Mouse (Mus musculus) left cerebral cortex, postnatal 25 days (tissue): ENCODE measurements around the gene Slco1b2. TPM values are rescaled to one million over a fixed set of nuclear protein-coding genes. Genes with fewer than 3 reads are reported as not detected.
"Not testable (repeated sequence)": the region's sequence is repeated elsewhere in the genome, so short reads cannot be mapped to it uniquely, and the experiment has no call there.

Experiments
- DNase-seq, 2 experiments: peaks; one replicate each; pipeline ENCODE4 v3.0.0; 2022; ENCODE audit warnings: low spot score in 2 of 2, mixed read lengths in 1 of 2
- intact Hi-C: fragments of 180-260 bp; cut with DNase I; formaldehyde crosslinking; loops from one replicate; pipeline ENCODE4 v1.15.1; 2025
- total RNA-seq, 2 experiments: library from RNA; stranded (reverse); gene quantifications; 2 replicates each; pipeline ENCODE4 v1.2.3; 2021

The Slco1b2 gene
- total RNA-seq = under 1 TPM; 0.32 to 0.39 TPM

- DNase-seq = no peak
- intact Hi-C loops = no loop called here
Observed at GRCm38 (mm10) chr6:141629291-141629690, at the start of gene Slco1b2. Slco1b2 (plus strand) TSS chr6:141629518.

- no peak for DNase-seq
- intact Hi-C loops = no loop called here
Observed at GRCm38 (mm10) chr6:141584791-141585403, 44.4 kb upstream of the Slco1b2 start.

DNA sequence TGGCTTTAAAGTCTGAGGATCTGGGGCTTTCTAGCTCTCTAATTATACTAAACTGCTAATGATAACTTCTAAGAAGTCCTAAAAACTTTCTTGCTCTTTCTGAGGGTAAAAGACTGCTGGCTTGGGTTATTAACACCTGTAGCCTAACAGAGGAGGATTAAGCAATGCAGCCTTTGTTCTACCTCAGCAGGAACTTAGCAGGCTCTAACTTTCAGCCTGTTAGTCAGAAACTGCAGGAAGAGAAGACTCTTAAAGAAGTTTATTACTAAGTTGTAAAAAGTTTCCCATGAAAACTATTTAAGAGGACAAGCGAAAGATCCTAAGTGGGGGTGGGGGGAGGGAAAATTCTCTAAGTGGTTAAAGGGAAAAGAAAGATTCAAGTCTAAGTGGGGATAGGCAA, 39.3 kb upstream of the Slco1b2 start:
- intact Hi-C loops = no loop called here

DNA sequence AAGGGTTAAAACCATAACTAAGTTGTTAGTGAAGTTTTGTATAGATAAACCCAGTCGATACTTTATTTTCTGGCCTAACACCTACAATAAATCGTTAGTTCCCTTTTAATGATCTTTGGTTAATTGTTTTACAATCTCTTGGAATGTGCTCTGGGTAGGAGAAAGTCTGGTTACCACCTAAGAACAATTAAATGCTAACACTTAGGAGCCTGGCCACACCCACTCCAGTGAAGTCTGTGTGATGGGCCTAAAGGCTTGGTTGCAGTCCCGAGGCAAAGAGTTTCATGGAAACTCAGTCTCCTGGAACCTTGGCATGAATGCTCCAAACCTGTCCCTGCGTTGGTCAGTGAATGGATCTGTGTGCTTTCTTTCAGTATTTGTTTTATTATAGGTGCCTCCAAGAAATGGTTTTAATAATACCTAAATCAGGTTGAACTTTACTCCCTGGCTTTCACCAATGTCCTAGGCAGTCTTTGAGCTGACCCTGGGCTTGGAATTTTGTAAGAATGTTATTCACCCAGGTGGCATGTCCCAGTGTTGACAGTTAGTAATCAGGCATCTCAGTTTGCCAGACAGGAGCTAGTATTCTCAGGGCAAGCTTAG, 38.6 kb upstream of the Slco1b2 start:
- DNase-seq, intact Hi-C loops: not testable (repeated sequence)

More for the DNA sequence above, 39.3 kb upstream of the Slco1b2 start:
- no peak for DNase-seq

DNA sequence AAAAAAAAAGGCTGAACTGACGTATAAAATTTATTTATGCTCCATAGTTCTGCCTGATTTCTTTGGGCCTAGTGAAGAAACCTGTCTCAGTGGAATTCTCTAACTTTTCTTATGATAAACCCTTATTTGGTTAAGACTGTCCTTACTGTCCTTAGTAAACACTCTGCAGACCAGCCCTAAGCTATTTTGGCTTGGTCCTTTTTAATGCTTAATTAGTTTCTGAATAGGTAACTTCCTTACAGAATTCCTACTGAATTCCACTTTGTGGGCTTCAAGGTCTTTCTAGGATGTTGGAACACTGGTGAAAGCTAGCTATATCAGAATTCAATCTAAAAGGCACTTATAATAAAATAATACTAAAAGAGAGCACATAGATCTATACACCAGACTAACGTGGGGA, 33.2 kb upstream of the Slco1b2 start:
- DNase-seq = no peak
- intact Hi-C loops = no loop called here

- DNase-seq = no peak
- intact Hi-C loops = no loop called here
Observed at GRCm38 (mm10) chr6:141597037-141597436, 32.3 kb upstream of the Slco1b2 start.

- intact Hi-C loops = no loop called here
- no peak for DNase-seq
Observed at GRCm38 (mm10) chr6:141600940-141601339, 28.4 kb upstream of the Slco1b2 start.

DNA sequence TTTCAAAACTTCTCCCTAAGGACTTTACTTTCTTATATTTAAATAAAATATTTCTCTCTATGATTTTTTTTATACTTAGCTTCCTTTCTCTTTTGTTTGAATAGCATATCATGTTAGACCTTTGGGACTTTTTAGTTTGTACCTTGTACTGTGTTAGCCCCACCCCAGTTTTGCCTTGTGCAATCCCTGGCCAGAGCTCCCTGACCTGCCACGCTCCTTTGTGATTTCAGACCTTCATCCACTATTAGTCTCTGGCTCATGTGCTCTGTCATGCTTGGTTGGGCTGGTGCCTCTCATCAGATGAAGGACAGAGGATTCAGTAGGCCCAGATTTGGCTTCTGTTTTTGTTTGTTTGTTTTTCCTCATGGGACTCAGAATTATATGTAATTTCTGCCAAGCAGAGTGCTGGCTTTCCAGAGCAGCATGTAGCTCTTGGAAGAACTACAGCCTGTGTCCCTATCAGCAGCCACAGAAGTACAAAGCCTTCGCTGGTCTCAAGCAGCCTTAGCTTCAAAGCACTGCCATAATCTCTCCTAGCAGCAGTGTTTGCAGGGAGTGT, 18.5 kb upstream of the Slco1b2 start:
- intact Hi-C loops = no loop called here
- DNase-seq = no peak

- intact Hi-C loops = no loop called here
- no peak for DNase-seq
Observed at GRCm38 (mm10) chr6:141614017-141614416, 15.3 kb upstream of the Slco1b2 start.

DNA sequence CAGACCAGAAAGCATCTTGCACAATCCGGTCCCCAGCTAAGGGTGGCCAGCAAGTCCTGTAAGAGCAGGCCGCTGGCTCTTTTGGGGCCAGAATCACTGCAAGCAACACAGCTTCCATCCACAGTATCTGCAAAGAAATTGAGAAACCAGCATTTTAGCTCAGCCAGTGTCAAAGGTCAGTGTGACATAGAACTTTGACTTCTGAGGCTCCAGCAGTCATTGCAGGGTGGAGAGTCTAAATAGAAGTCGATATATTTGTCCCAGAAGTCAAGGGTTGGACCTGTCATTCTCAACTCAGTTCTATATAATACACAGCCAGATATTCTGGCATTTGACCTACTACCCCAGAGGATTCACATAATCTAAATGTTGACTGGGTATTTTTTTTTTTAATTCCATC, 14.0 kb upstream of the Slco1b2 start:
- no peak for DNase-seq
- intact Hi-C loops = no loop called here

DNA sequence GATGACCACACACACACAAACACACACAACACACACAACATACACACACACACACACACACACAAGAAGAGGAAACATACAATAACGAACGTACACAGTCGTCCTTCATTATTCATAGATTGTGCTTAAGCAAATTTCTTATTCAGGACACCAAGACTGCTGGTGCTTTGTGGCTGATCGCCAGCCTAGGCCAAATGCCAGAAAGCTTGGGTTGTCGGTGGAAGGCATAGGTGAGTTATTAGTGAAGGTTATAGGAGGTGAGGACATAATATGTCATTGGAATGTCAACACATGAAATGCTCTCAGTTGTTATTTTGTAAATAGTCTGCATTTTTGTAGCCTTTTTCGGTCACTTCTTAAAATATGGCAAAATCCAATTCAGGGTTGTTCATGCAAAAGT, 3.6 kb downstream of the Slco1b2 start:
- DNase-seq = no peak
- intact Hi-C loops = no loop called here

DNA sequence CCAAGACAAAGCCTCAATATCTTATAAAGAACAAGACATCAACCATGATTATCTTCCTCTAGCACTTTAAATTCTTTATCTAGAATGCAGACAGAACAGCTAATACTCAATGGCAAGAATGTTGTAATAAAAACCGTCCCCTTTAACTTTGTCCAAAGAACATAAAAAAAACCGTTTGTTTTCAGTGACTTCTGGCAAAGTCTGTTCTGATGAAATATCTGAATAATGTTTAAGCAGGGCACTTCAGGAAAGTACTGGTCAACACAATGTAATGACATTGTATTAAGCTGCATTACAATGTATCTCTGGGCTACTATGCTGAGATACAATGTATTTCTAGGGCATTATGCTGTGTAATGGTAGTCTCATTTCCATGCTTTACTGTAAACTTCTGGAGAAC, 5.9 kb downstream of the Slco1b2 start:
- DNase-seq = no peak
- intact Hi-C loops = no loop called here

DNA sequence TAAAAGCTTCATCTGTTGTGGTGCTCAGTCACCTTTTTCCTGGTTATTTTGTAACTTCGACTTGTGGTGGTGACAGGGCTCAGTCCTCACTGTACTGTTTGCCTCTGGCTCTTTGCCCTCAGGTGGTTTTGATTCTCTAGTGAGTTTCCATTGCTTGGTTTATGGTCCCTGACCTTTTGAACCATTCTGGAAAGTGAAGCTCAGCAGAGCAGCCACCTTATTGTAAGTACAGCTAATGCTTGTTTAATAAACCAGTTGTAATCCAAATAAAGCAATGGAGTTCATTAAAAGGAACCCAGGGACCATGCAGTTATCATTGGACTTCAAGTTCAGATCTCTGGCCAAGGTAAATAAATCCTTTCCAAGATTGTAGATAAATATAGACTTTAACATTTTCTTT, 11.3 kb downstream of the Slco1b2 start:
- no peak for DNase-seq
- intact Hi-C loops = no loop called here

DNA sequence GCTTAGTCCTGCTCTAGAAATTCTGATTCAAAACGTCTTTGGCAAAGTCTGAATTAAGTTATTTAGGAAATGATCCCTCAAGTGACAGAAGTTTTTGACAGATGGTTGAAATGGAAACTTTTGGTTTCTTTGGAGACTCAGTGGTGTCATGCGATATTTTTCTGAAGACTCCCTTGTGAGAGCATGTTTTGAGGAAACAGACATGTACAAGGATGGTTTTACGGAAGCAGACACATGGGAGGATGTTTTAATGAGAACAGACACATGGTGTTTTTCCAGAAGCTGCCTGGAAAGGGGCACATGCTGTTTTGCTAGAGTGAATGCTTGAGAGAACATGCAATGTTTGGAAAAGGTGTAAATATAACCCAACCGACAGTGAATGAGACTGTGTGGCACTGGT, 57.7 kb downstream of the Slco1b2 start:
- DNase-seq = no peak
- intact Hi-C loops = no loop called here

DNA sequence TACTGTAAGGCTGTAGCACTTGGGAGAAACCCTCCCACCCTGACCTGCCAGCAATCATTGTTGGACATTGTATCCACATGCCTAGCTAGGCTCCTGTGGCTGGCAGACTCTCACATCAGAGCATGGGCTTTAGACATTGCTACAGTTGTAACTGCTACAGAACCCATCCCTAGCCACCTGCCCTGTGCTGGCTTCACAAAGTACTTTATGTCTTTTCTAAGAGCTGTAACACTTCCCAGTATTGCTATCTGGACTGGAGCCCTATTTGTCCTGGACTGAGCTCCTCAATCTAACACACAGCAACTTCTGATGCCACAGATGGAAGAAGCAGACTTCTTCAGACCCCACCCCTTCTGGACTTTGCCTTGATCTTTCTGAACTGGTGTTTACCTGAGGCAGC, 61.9 kb downstream of the Slco1b2 start:
- intact Hi-C loops = no loop called here
- no peak for DNase-seq

Other genes starting within 250 kb of the Slco1b2 start
- gene Slco1c1, start 105.2 kb upstream of the Slco1b2 start, total RNA-seq = 10 to 100 TPM; 73.2 to 79.7 TPM
- gene Gm5724, start 144.3 kb downstream of the Slco1b2 start, total RNA-seq = not detected
- 10 to 100 TPM; 43.6 to 47.9 TPM for gene Slco1a4, start 226.7 kb downstream of the Slco1b2 start, total RNA-seq